Mouse (Mus musculus): ENCODE measurements around the gene Slc16a14. TPM values are rescaled to one million over a fixed set of nuclear protein-coding genes. Genes with fewer than 3 reads are reported as not detected.

Slc16a14 gene
- total RNA-seq, 1 experiment = 0.85 TPM

GRCm38 (mm10) chr1:84877590-84877989 lies 57.3 kb downstream of the Slc16a14 start:
- in situ Hi-C loops (cut with MboI; ENCODE audit: low sequenced_read_pairs in 2 of 2, unreplicated experiment in 2 of 2) = loop anchor here in 1 of 2 experiments (10.0 kb wide), 1 partner anchor 153 kb away; no protein-coding TSS in a partner anchor
- TF ChIP-seq ZNF384 (IDR thresholded peaks at IDR 0.05; ENCODE audit: low read depth, low read length) = no peak
- TF ChIP-seq MAFK (IDR thresholded peaks at IDR 0.05; ENCODE audit: insufficient read depth, low read depth, low read length) = no peak
- no peak for TF ChIP-seq HCFC1 (IDR thresholded peaks at IDR 0.05; ENCODE audit: borderline replicate concordance, insufficient read depth, low read length)
- no peak for TF ChIP-seq CHD2 (IDR thresholded peaks at IDR 0.05; ENCODE audit: low read depth, low read length)
- no peak for TF ChIP-seq ZC3H11A (IDR thresholded peaks at IDR 0.05; ENCODE audit: borderline replicate concordance, low read depth, low read length)
- peaks cover 7 to 15% of the 10 kb centered on the region in 2 experiments for H3K4me1 ChIP-seq (ENCODE audit: control insufficient read depth in 2 of 2, insufficient read depth in 2 of 2, low read length in 2 of 2, poor library complexity in 1 of 2)
- H3K36me3 ChIP-seq (ENCODE audit: control insufficient read depth, insufficient read depth, low read length, poor library complexity, severe bottlenecking) = no peaks in the 10 kb centered on the region
- H3K9ac ChIP-seq (ENCODE audit: insufficient read depth, low read depth, low read length, poor library complexity, severe bottlenecking) = no peak overlapping the region
- H3K4me3 ChIP-seq (ENCODE audit: insufficient read depth in 1 of 2, low read depth in 1 of 2, low read length in 2 of 2, poor library complexity in 1 of 2, severe bottlenecking in 1 of 2) = no peak overlapping the region
- H3K9me3 ChIP-seq (ENCODE audit: control insufficient read depth, insufficient read depth, low read depth, low read length) = no peaks in the 10 kb centered on the region
- no peak for DNase-seq (ENCODE audit: low read depth, low spot score)
- H3K27ac ChIP-seq (ENCODE audit: insufficient read depth, low read depth, low read length, poor library complexity, severe bottlenecking) = no peak overlapping the region

GRCm38 (mm10) chr1:84872939-84873338 lies 62.0 kb downstream of the Slc16a14 start:
- DNase-seq (ENCODE audit: low read depth, low spot score) = no peak
- in situ Hi-C loops (cut with MboI; ENCODE audit: low sequenced_read_pairs in 2 of 2, unreplicated experiment in 2 of 2) = loop anchor here in 1 of 2 experiments (10.0 kb wide), 1 partner anchor 148 kb away; no protein-coding TSS in a partner anchor
- no peak overlapping the region for H3K4me3 ChIP-seq (ENCODE audit: insufficient read depth in 1 of 2, low read depth in 1 of 2, low read length in 2 of 2, poor library complexity in 1 of 2, severe bottlenecking in 1 of 2)
- H3K9ac ChIP-seq (ENCODE audit: insufficient read depth, low read depth, low read length, poor library complexity, severe bottlenecking) = peak overlapping the region; percentile 23; the same call in 1 of the 2 replicates
- H3K27ac ChIP-seq (ENCODE audit: insufficient read depth, low read depth, low read length, poor library complexity, severe bottlenecking) = peak overlapping the region; percentile 96; the same call in 1 of the 2 replicates
- no peaks in the 10 kb centered on the region for H3K9me3 ChIP-seq (ENCODE audit: control insufficient read depth, insufficient read depth, low read depth, low read length)
- peaks cover 15 to 16% of the 10 kb centered on the region in 2 experiments for H3K4me1 ChIP-seq (ENCODE audit: control insufficient read depth in 2 of 2, insufficient read depth in 2 of 2, low read length in 2 of 2, poor library complexity in 1 of 2)
- TF ChIP-seq HCFC1 (IDR thresholded peaks at IDR 0.05; ENCODE audit: borderline replicate concordance, insufficient read depth, low read length) = no peak
- no peak for TF ChIP-seq ZNF384 (IDR thresholded peaks at IDR 0.05; ENCODE audit: low read depth, low read length)
- TF ChIP-seq CHD2 (IDR thresholded peaks at IDR 0.05; ENCODE audit: low read depth, low read length) = no peak
- TF ChIP-seq MAFK (IDR thresholded peaks at IDR 0.05; ENCODE audit: insufficient read depth, low read depth, low read length) = no peak
- no peak for TF ChIP-seq ZC3H11A (IDR thresholded peaks at IDR 0.05; ENCODE audit: borderline replicate concordance, low read depth, low read length)
- no peaks in the 10 kb centered on the region for H3K36me3 ChIP-seq (ENCODE audit: control insufficient read depth, insufficient read depth, low read length, poor library complexity, severe bottlenecking)

GRCm38 (mm10) chr1:84872105-84872504 lies 62.8 kb downstream of the Slc16a14 start:
- peak overlapping the region in 1 of 2 experiments; percentile 19; a peak in 1 of 4 replicates for H3K4me3 ChIP-seq (ENCODE audit: insufficient read depth in 1 of 2, low read depth in 1 of 2, low read length in 2 of 2, poor library complexity in 1 of 2, severe bottlenecking in 1 of 2)
- peaks cover 15 to 16% of the 10 kb centered on the region in 2 experiments for H3K4me1 ChIP-seq (ENCODE audit: control insufficient read depth in 2 of 2, insufficient read depth in 2 of 2, low read length in 2 of 2, poor library complexity in 1 of 2)
- TF ChIP-seq ZC3H11A (IDR thresholded peaks at IDR 0.05; ENCODE audit: borderline replicate concordance, low read depth, low read length) (no peak), HCFC1 (IDR thresholded peaks at IDR 0.05; ENCODE audit: borderline replicate concordance, insufficient read depth, low read length) (no peak), MAFK (IDR thresholded peaks at IDR 0.05; ENCODE audit: insufficient read depth, low read depth, low read length) (no peak), ZNF384 (IDR thresholded peaks at IDR 0.05; ENCODE audit: low read depth, low read length) (no peak), CHD2 (IDR thresholded peaks at IDR 0.05; ENCODE audit: low read depth, low read length) (no peak)
- DNase-seq (ENCODE audit: low read depth, low spot score) = peak; percentile 83
- H3K9ac ChIP-seq (ENCODE audit: insufficient read depth, low read depth, low read length, poor library complexity, severe bottlenecking) = no peak overlapping the region; the same call in 1 of the 2 replicates
- peak overlapping the region; percentile 96 for H3K27ac ChIP-seq (ENCODE audit: insufficient read depth, low read depth, low read length, poor library complexity, severe bottlenecking)
- in situ Hi-C loops (cut with MboI; ENCODE audit: low sequenced_read_pairs in 2 of 2, unreplicated experiment in 2 of 2) = loop anchor here in 1 of 2 experiments (10.0 kb wide), 1 partner anchor 147 kb away; no protein-coding TSS in a partner anchor
- no peaks in the 10 kb centered on the region for H3K36me3 ChIP-seq (ENCODE audit: control insufficient read depth, insufficient read depth, low read length, poor library complexity, severe bottlenecking)
- no peaks in the 10 kb centered on the region for H3K9me3 ChIP-seq (ENCODE audit: control insufficient read depth, insufficient read depth, low read depth, low read length)

- H3K9me3 ChIP-seq (ENCODE audit: control insufficient read depth, insufficient read depth, low read depth, low read length) = no peaks in the 10 kb centered on the region
- peaks cover 15 to 16% of the 10 kb centered on the region in 2 experiments for H3K4me1 ChIP-seq (ENCODE audit: control insufficient read depth in 2 of 2, insufficient read depth in 2 of 2, low read length in 2 of 2, poor library complexity in 1 of 2)
- DNase-seq (ENCODE audit: low read depth, low spot score) = no peak
- H3K27ac ChIP-seq (ENCODE audit: insufficient read depth, low read depth, low read length, poor library complexity, severe bottlenecking) = peak overlapping the region; percentile 96
- in situ Hi-C loops (cut with MboI; ENCODE audit: low sequenced_read_pairs in 2 of 2, unreplicated experiment in 2 of 2) = loop anchor here in 1 of 2 experiments (10.0 kb wide), 1 partner anchor 146 kb away; no protein-coding TSS in a partner anchor
- H3K4me3 ChIP-seq (ENCODE audit: insufficient read depth in 1 of 2, low read depth in 1 of 2, low read length in 2 of 2, poor library complexity in 1 of 2, severe bottlenecking in 1 of 2) = no peak overlapping the region
- H3K36me3 ChIP-seq (ENCODE audit: control insufficient read depth, insufficient read depth, low read length, poor library complexity, severe bottlenecking) = no peaks in the 10 kb centered on the region
- peak overlapping the region; percentile 44; the same call in 1 of the 2 replicates for H3K9ac ChIP-seq (ENCODE audit: insufficient read depth, low read depth, low read length, poor library complexity, severe bottlenecking)
- TF ChIP-seq ZC3H11A (IDR thresholded peaks at IDR 0.05; ENCODE audit: borderline replicate concordance, low read depth, low read length) = no peak
- TF ChIP-seq MAFK (IDR thresholded peaks at IDR 0.05; ENCODE audit: insufficient read depth, low read depth, low read length) = no peak
Observed at GRCm38 (mm10) chr1:84871131-84871530, 63.8 kb downstream of the Slc16a14 start.
